Mouse (Mus musculus) inflammation-experienced regulatory T-cells (primary cell): Measurements from ENCODE around the gene Card14. TPM values are rescaled to one million over a fixed set of nuclear protein-coding genes. Genes with fewer than 3 reads are reported as not detected.

Experiments used
- polyA plus RNA-seq, 2 experiments: library from polyadenylated mRNA; unstranded; fragments of 100-300 nt; shearing (Covaris generic); gene quantifications; one replicate each; pipeline ENCODE4 v1.2.1; 2017

The Card14 gene
- under 1 TPM in 1 of 2 experiments, not detected in 1; 0.15 TPM for polyA plus RNA-seq

DNA sequence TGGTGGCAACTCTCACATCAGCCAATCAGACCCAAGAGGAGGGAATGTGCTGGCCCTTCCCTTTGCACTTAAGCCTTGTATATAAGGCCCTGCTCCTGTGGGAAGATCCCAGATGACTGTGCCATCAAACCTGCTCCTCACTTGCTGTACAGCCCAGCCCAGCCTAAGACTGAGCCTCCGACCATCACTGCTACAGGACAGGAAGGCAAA, at the start of gene Card14:
Gene Card14, plus strand, starts transcription at position 111 of the 210 bp plus-strand sequence.

DNA sequence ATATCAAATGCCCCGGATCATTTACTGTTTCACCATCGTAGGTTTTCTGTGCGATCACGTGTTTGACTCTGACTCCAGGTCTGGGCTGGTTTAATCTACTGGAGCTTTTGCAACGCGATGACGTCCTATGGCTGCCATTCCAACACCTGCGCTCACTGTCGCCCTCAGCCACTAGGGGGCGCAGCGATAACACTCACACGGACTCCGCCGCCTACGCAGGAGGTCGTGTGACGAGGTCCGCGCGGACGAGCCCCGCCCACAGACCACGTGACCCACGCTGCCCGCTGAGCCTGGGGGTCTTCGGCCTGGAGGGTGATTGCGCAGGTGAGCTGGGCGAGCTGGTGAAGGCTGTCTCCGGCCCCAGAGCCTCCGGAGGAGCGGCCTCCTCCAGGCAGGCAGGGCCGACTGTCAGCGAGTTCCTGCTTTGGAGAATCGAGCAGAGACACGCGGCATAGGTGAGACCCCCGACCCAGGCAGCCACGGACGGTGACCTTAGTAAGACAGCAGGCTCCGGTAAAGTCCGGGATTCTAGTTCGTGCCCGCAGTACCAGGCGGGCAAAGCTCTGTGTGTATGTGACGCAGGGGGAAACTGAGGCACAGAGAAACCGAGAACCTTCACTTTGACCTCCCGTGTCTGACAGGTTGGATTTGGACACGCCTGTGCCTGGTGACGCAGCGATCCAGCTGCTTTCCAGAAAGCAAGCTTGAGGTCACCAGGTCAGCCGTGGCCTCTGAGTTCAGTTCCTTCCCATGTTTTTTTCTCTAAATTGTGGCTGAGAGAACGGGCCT, 39.6 kb upstream of the Card14 start, which contains the start of gene Gaa:
Gene Gaa, plus strand, starts transcription at position 120 of the 789 bp plus-strand sequence.

GRCm38 (mm10) chr11:119299391-119300245, 8.0 kb upstream of the Card14 start, which contains the start of gene Eif4a3:
TSS of gene Eif4a3 (minus strand) at chr11:119300089.

GRCm38 (mm10) chr11:119355443-119356385, 48.1 kb downstream of the Card14 start, which contains the start of the genes Sgsh and Slc26a11:
TSS of gene Sgsh (minus strand) at chr11:119355536.
TSS of gene Slc26a11 (plus strand) at chr11:119355557.

GRCm38 (mm10) chr11:119392800-119393482, 85.4 kb downstream of the Card14 start, which contains the start of gene Rnf213:
TSS of gene Rnf213 (plus strand) at chr11:119393100.

Other genes with a start within 250 kb of the Card14 start
- 10 to 100 TPM; 70.2 to 92.0 TPM for gene Cbx4, start 221.5 kb upstream of the Card14 start, polyA plus RNA-seq
- under 1 TPM; 0.76 to 0.98 TPM for gene Tbc1d16, start 79.3 kb upstream of the Card14 start, polyA plus RNA-seq
- gene Ccdc40, start 79.2 kb upstream of the Card14 start, polyA plus RNA-seq, result 1 to 10 TPM; 1.8 to 2.0 TPM
- gene Gaa, start 39.9 kb upstream of the Card14 start, polyA plus RNA-seq, result 10 to 100 TPM; 23.0 to 26.4 TPM
- gene Eif4a3, start 7.7 kb upstream of the Card14 start, polyA plus RNA-seq, result 100 to 1,000 TPM; 255 to 273 TPM
- 10 to 100 TPM; 17.9 to 21.2 TPM for gene Sgsh, start 47.8 kb downstream of the Card14 start, polyA plus RNA-seq
- gene Slc26a11, start 47.8 kb downstream of the Card14 start, polyA plus RNA-seq, result 10 to 100 TPM; 16.4 to 34.0 TPM
- 10 to 100 TPM; 12.3 to 19.5 TPM for gene Rnf213, start 85.3 kb downstream of the Card14 start, polyA plus RNA-seq
- gene Endov, start 183.6 kb downstream of the Card14 start, polyA plus RNA-seq, result 10 to 100 TPM; 21.1 to 24.4 TPM
- gene Nptx1, start 240.0 kb downstream of the Card14 start, polyA plus RNA-seq, result not detected